Mouse (Mus musculus) lung, postnatal 10 days (tissue): ENCODE measurements around the gene Znrf1.

Experiments
- DNase-seq: peaks from one replicate; pipeline ENCODE4 v3.0.0; 2021

The Znrf1 gene

GRCm38 (mm10) chr8:111642496-111642895 lies 106.6 kb downstream of the Znrf1 start:
- DNase-seq: peak; percentile 43

- DNase-seq: no peak
Measured at GRCm38 (mm10) chr8:111642939-111643263, 107.0 kb downstream of the Znrf1 start.

- DNase-seq: peak; percentile 94
Measured at GRCm38 (mm10) chr8:111643264-111644141, 107.6 kb downstream of the Znrf1 start, which contains the start of gene Zfp1. Zfp1 (plus strand) TSS chr8:111643401.

- DNase-seq: peak; percentile 38
Measured at GRCm38 (mm10) chr8:111644286-111645051, 108.6 kb downstream of the Znrf1 start.

GRCm38 (mm10) chr8:111645715-111646114 lies 109.8 kb downstream of the Znrf1 start:
- no peak for DNase-seq

- no peak for DNase-seq
Measured at GRCm38 (mm10) chr8:111648834-111649233, 112.9 kb downstream of the Znrf1 start.

- no peak for DNase-seq
Measured at GRCm38 (mm10) chr8:111650651-111651050, 114.8 kb downstream of the Znrf1 start.

GRCm38 (mm10) chr8:111653524-111653923 lies 117.6 kb downstream of the Znrf1 start:
- no peak for DNase-seq

GRCm38 (mm10) chr8:111657312-111657854 lies 121.5 kb downstream of the Znrf1 start:
- no peak for DNase-seq

- peak; percentile 8 for DNase-seq
Measured at GRCm38 (mm10) chr8:111658819-111659423, 123.0 kb downstream of the Znrf1 start.

GRCm38 (mm10) chr8:111662473-111662872 lies 126.6 kb downstream of the Znrf1 start:
- peak; percentile 87 for DNase-seq

GRCm38 (mm10) chr8:111666751-111667150 lies 130.9 kb downstream of the Znrf1 start:
- DNase-seq: no peak
